Comparison of ENCODE assay signal across 14 mouse cellular contexts in genomic region chr10:70442623-70443022, GRCm38 (mm10). TPM values are rescaled to one million over a fixed set of nuclear protein-coding genes. Genes with fewer than 3 reads are reported as not detected.
DNase-seq lines count a peak whose midpoint lies in the region; ATAC-seq and TF ChIP-seq lines count a peak whose summit lies in the region.
"Had no signal": no experiment of that assay in that cellular context is flagged by ENCODE, and none has a peak within 500 bp of the region (broad histone marks: within the 10 kb centered on the region; RNA-seq: fewer than 3 reads in every experiment).

No protein-coding gene starts in this region.

- H3K27ac ChIP-seq in heart, embryonic 12.5 days (ENCODE audit: poor library complexity, severe bottlenecking): no peak overlapping the region
- no peak overlapping the region for H3K27ac ChIP-seq in heart, embryonic 11.5 days (ENCODE audit: low read depth, low read length)
- peak overlapping the region; percentile 63 for H3K27ac ChIP-seq in ES-Bruce4 (ENCODE audit: insufficient read depth, low read length)
- H3K27ac ChIP-seq in cortical plate, adult 2 months (ENCODE audit: insufficient read depth, low read length): 0 out of 2 replicates have a peak overlapping the region, but pooled peaks have one; percentile 53
- no peak overlapping the region for H3K27ac ChIP-seq in midbrain, embryonic 11.5 days (ENCODE audit: low read depth, low read length)

- H3K27me3 ChIP-seq in heart, embryonic 12.5 days (replicated peaks): no peaks in the 10 kb centered on the region
- no peaks in the 10 kb centered on the region for H3K27me3 ChIP-seq in heart, embryonic 11.5 days (ENCODE audit: control insufficient read depth, insufficient read depth, low read length)
- H3K27me3 ChIP-seq in ES-Bruce4 (ENCODE audit: control insufficient read depth, insufficient read depth, low read length, poor library complexity, severe bottlenecking): no peaks in the 10 kb centered on the region
- H3K27me3 ChIP-seq in midbrain, embryonic 11.5 days (ENCODE audit: control insufficient read depth, insufficient read depth, low read length): no peaks in the 10 kb centered on the region

- H3K4me2 ChIP-seq in heart, embryonic 12.5 days: peak overlapping the region; percentile 94
- H3K4me2 ChIP-seq in heart, embryonic 11.5 days: no peak overlapping the region
- H3K4me2 ChIP-seq in midbrain, embryonic 11.5 days: peak overlapping the region; percentile 63

- H3K4me1 ChIP-seq in heart, embryonic 12.5 days (replicated peaks): peaks cover 7% of the 10 kb centered on the region
- no peaks in the 10 kb centered on the region for H3K4me1 ChIP-seq in heart, embryonic 11.5 days (ENCODE audit: control insufficient read depth, insufficient read depth, low read length)
- H3K4me1 ChIP-seq in ES-Bruce4 (ENCODE audit: control insufficient read depth, insufficient read depth, low read length): peaks cover 9% of the 10 kb centered on the region
- peaks cover 9% of the 10 kb centered on the region; the same call in 1 of the 2 replicates for H3K4me1 ChIP-seq in cortical plate, adult 2 months (ENCODE audit: control insufficient read depth, insufficient read depth, low read length)
- H3K4me1 ChIP-seq in midbrain, embryonic 11.5 days (ENCODE audit: control insufficient read depth, insufficient read depth, low read length): peaks cover 16% of the 10 kb centered on the region

- 0 out of 2 replicates have a peak, but pooled peaks cover 4% of the 10 kb centered on the region for H3K36me3 ChIP-seq in heart, embryonic 12.5 days
- no peaks in the 10 kb centered on the region for H3K36me3 ChIP-seq in heart, embryonic 11.5 days (ENCODE audit: control insufficient read depth, insufficient read depth, low read length)
- H3K36me3 ChIP-seq in ES-Bruce4 (ENCODE audit: control insufficient read depth, insufficient read depth, low read length, poor library complexity, severe bottlenecking): no peaks in the 10 kb centered on the region
- H3K36me3 ChIP-seq in midbrain, embryonic 11.5 days (ENCODE audit: control insufficient read depth, insufficient read depth, low read length): no peaks in the 10 kb centered on the region

- 81% methylated on average over 5 of the region's 5 CpGs for WGBS in heart, embryonic 12.5 days
- WGBS in heart, embryonic 11.5 days (ENCODE audit: insufficient replicate concordance): 77% methylated on average over 5 of the region's 5 CpGs
- WGBS in midbrain, embryonic 11.5 days: 81% methylated on average over 5 of the region's 5 CpGs

- no peaks in the 10 kb centered on the region for H3K9me3 ChIP-seq in heart, embryonic 12.5 days (replicated peaks)
- H3K9me3 ChIP-seq in heart, embryonic 11.5 days (replicated peaks; ENCODE audit: control insufficient read depth, low read length): no peaks in the 10 kb centered on the region
- H3K9me3 ChIP-seq in ES-Bruce4 (replicated peaks; ENCODE audit: control insufficient read depth, insufficient read depth, low read length, poor library complexity, severe bottlenecking): no peaks in the 10 kb centered on the region
- no peaks in the 10 kb centered on the region for H3K9me3 ChIP-seq in midbrain, embryonic 11.5 days (ENCODE audit: control insufficient read depth, low read length)

- H3K9ac ChIP-seq in heart, embryonic 12.5 days: no peak overlapping the region
- H3K9ac ChIP-seq in heart, embryonic 11.5 days (ENCODE audit: low read depth, low read length): no peak overlapping the region
- peak overlapping the region; percentile 21; the same call in 1 of the 2 replicates for H3K9ac ChIP-seq in ES-Bruce4 (ENCODE audit: low read depth, poor library complexity, severe bottlenecking)
- H3K9ac ChIP-seq in midbrain, embryonic 11.5 days (ENCODE audit: low read length): no peak overlapping the region

- no peak overlapping the region for H3K4me3 ChIP-seq in heart, embryonic 12.5 days
- no peak overlapping the region for H3K4me3 ChIP-seq in heart, embryonic 11.5 days (ENCODE audit: low read depth, low read length)
- H3K4me3 ChIP-seq in ES-Bruce4 (ENCODE audit: low read depth, low read length): peak overlapping the region; percentile 7; the same call in 1 of the 2 replicates
- H3K4me3 ChIP-seq in cortical plate, adult 2 months (ENCODE audit: insufficient read depth, low read length): peak overlapping the region; percentile 92; the same call in 1 of the 2 replicates
- H3K4me3 ChIP-seq in midbrain, embryonic 11.5 days (ENCODE audit: low read depth, low read length): no peak overlapping the region
- H3K4me3 ChIP-seq: megakaryocyte, embryonic 14.5 days had no signal

- no peak for TF ChIP-seq CTCF in ES-Bruce4 (IDR thresholded peaks at IDR 0.05; ENCODE audit: low read depth, low read length)
- TF ChIP-seq CTCF in cortical plate, adult 2 months (IDR thresholded peaks at IDR 0.05; ENCODE audit: extremely low read depth, insufficient read depth, low read length): no peak

- no peak for TF ChIP-seq POLR2A in ES-Bruce4 (IDR thresholded peaks at IDR 0.05; ENCODE audit: insufficient read depth, low read length)
- no peak for TF ChIP-seq POLR2A in cortical plate, adult 2 months (IDR thresholded peaks at IDR 0.05; ENCODE audit: extremely low read depth, insufficient read depth, low read length)

- ATAC-seq in heart, embryonic 12.5 days (ENCODE audit: insufficient number of reproducible peaks, low FRiP score): no peak
- ATAC-seq in heart, embryonic 11.5 days (replicated peaks; ENCODE audit: insufficient number of reproducible peaks, low FRiP score, low TSS enrichment): no peak
- no peak for ATAC-seq in midbrain, embryonic 11.5 days (ENCODE audit: low FRiP score)
- no peak for ATAC-seq in inflammation-experienced regulatory T-cells, adult 6 months
- ATAC-seq: intestine, embryonic 16.5 days had no signal

- TF ChIP-seq EP300 in ES-Bruce4 (IDR thresholded peaks at IDR 0.05; ENCODE audit: insufficient read depth, low read depth, low read length): peak; percentile 90

- peak; percentile 71 for DNase-seq in midbrain, embryonic 11.5 days (ENCODE audit: low spot score, missing footprints)
- no peak for DNase-seq in ovary, postnatal 10 days (ENCODE audit: low spot score)
- DNase-seq in adipocyte (ENCODE audit: low spot score): no peak
- DNase-seq: cerebellum, postnatal 10 days; gastrocnemius, postnatal 14 days; lung, adult 18-20 months; thymus, postnatal 36 days had no signal

RNA-seq across cellular contexts. Expression of gene Fam13c, which starts 2.3 kb away (rescaled TPM):
- 10.0 TPM in 2 replicates for polyA plus RNA-seq in heart, embryonic 12.5 days (2016; fragmentation: Nextera tagmentation; extraction: Ambion mirVana)
- 8.2 TPM in 2 replicates for polyA plus RNA-seq in heart, embryonic 11.5 days (2014; fragmentation: Nextera tagmentation; extraction: Ambion mirVana)
- polyA plus RNA-seq in ES-Bruce4 (2011; ENCODE audit: insufficient read depth, insufficient read length, low read depth, missing spikeins): 22.4 and 22.6 TPM in 2 replicates
- 27.7 and 28.2 TPM in 2 replicates for polyA plus RNA-seq in cortical plate, adult 2 months (2012; rRNA removed)
- polyA plus RNA-seq in midbrain, embryonic 11.5 days (2014; fragmentation: Nextera tagmentation; extraction: Ambion mirVana): 18.6 and 19.3 TPM in 2 replicates
- not detected for polyA plus RNA-seq in inflammation-experienced regulatory T-cells, adult 6 months (2017; shearing (Covaris generic))

Comparison
In these comparisons a context has a peak if more than half of its experiments do, and no peak if none do; other contexts are left out.
1. H3K27ac ChIP-seq: peak in ES-Bruce4 (single experiment) and cortical plate, adult 2 months (single experiment); none in heart, embryonic 12.5 days (single experiment), heart, embryonic 11.5 days (single experiment) and midbrain, embryonic 11.5 days (single experiment).
2. H3K4me3 ChIP-seq: peak in ES-Bruce4 (single experiment) and cortical plate, adult 2 months (single experiment); none in heart, embryonic 12.5 days (single experiment), heart, embryonic 11.5 days (single experiment) and midbrain, embryonic 11.5 days (single experiment).